Mouse (Mus musculus) heart, embryonic 13.5 days (tissue): Measurements from ENCODE around the gene Scn8a. TPM values are rescaled to one million over a fixed set of nuclear protein-coding genes. Genes with fewer than 3 reads are reported as not detected.

Source experiments
- ATAC-seq: fragments of 200-750 bp; cut with Nextera tagmentation; 2 replicates; pipeline ENCODE4 v1.8.0; 2017; ENCODE audit warnings: moderate TSS enrichment; ENCODE audit not compliant: insufficient number of reproducible peaks, low FRiP score, low TSS enrichment; ENCODE audit errors: extremely low read depth
- H3K27ac ChIP-seq: fragments of 300-500 bp; sonication (generic); replicated peaks from 2 replicates; pipeline ENCODE4 v1.5.1; 2015; ENCODE audit warnings: moderate library complexity, mild to moderate bottlenecking, inconsistent platforms
- H3K27me3 ChIP-seq: fragments of 300-500 bp; sonication (generic); replicated peaks from 2 replicates; pipeline ENCODE4 v1.6.1; 2015; ENCODE audit warnings: mild to moderate bottlenecking, inconsistent platforms
- H3K36me3 ChIP-seq: fragments of 300-500 bp; sonication (generic); 2 replicates; pipeline ENCODE4 v1.6.1; 2015; ENCODE audit warnings: mild to moderate bottlenecking, inconsistent platforms
- H3K4me1 ChIP-seq: fragments of 300-500 bp; sonication (generic); 2 replicates; pipeline ENCODE4 v1.6.1; 2015; ENCODE audit warnings: inconsistent platforms
- H3K4me2 ChIP-seq: fragments of 300-500 bp; sonication (generic); 2 replicates; pipeline ENCODE4 v1.6.1; 2015; ENCODE audit warnings: inconsistent platforms, mild to moderate bottlenecking, moderate library complexity
- H3K4me3 ChIP-seq: fragments of 300-500 bp; sonication (generic); 2 replicates; pipeline ENCODE4 v1.5.1; 2015; ENCODE audit warnings: moderate library complexity, mild to moderate bottlenecking, inconsistent platforms
- H3K9ac ChIP-seq: fragments of 300-500 bp; sonication (generic); 2 replicates; pipeline ENCODE4 v1.6.1; 2015; ENCODE audit warnings: inconsistent platforms, mild to moderate bottlenecking, moderate library complexity
- H3K9me3 ChIP-seq: fragments of 300-500 bp; sonication (generic); 2 replicates; pipeline ENCODE4 v1.6.1; 2016; ENCODE audit warnings: inconsistent platforms
- WGBS: fragments of 180-500 bp; shearing (Covaris S2); methylation state at CpG from one replicate; pipeline ENCODE4 v1.1.7; 2015; ENCODE audit warnings: mixed read lengths; 5-methylcytosine and 5-hydroxymethylcytosine counted together
- polyA plus RNA-seq: library from polyadenylated mRNA; unstranded; fragments of >200 nt; fragmentation: Nextera tagmentation; extraction: Ambion mirVana; gene quantifications from 2 replicates; pipeline ENCODE4 v1.2.1, GENCODE M21; 2015

Scn8a gene
- polyA plus RNA-seq, 1 experiment from 2014 or later: 0.88 TPM

- H3K27ac ChIP-seq: no peak overlapping the region
- no peak for ATAC-seq
- no peaks in the 10 kb centered on the region for H3K4me1 ChIP-seq
- no peaks in the 10 kb centered on the region for H3K9me3 ChIP-seq
- no peak overlapping the region for H3K4me3 ChIP-seq
- H3K4me2 ChIP-seq: no peak overlapping the region
- H3K9ac ChIP-seq: no peak overlapping the region
- WGBS: 82% methylated on average over 10 of the region's 10 CpGs
- H3K27me3 ChIP-seq: peaks cover 20% of the 10 kb centered on the region
- no peaks in the 10 kb centered on the region for H3K36me3 ChIP-seq
Observed at GRCm38 (mm10) chr15:100990283-100990682, 120.6 kb downstream of the Scn8a start.

- Histone ChIP-seq H3K9ac (no peak overlapping the region), H3K27me3 (peaks cover 12% of the 10 kb centered on the region; the same call in 1 of the 2 replicates), H3K9me3 (no peaks in the 10 kb centered on the region), H3K4me1 (no peaks in the 10 kb centered on the region), H3K27ac (no peak overlapping the region), H3K4me3 (no peak overlapping the region), H3K4me2 (no peak overlapping the region), H3K36me3 (no peaks in the 10 kb centered on the region)
- 19% methylated on average over 4 of the region's 4 CpGs for WGBS
- ATAC-seq: no peak
Observed at GRCm38 (mm10) chr15:100997090-100997489, 127.4 kb downstream of the Scn8a start.

DNA sequence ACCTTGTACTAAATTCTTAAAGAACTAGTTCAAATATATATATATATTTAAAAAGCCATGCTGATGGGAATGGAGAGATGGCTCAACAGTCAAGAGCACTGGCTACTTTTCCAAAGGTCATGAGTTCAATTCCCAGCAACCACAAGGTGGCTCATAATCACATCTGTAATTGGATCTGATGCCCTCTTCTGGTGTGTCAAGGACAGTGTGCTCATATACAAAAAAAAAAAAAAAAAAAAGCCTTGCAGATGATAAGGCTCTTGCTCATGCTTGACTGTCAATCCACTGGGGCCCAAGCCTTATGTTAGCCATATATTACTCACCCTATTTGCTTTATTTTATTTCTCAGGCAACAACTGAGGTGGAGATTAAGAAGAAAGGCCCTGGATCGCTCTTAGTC lies 132.0 kb downstream of the Scn8a start:
- 92% methylated on average over 1 of the region's 1 CpGs for WGBS
- H3K4me3 ChIP-seq: no peak overlapping the region
- no peak overlapping the region for H3K27ac ChIP-seq
- H3K4me2 ChIP-seq: no peak overlapping the region
- peaks cover 2% of the 10 kb centered on the region; the same call in 1 of the 2 replicates for H3K4me1 ChIP-seq
- no peak for ATAC-seq
- no peak overlapping the region for H3K9ac ChIP-seq
- H3K9me3 ChIP-seq: no peaks in the 10 kb centered on the region
- peaks cover 26% of the 10 kb centered on the region; the same call in 1 of the 2 replicates for H3K27me3 ChIP-seq
- no peaks in the 10 kb centered on the region for H3K36me3 ChIP-seq

DNA sequence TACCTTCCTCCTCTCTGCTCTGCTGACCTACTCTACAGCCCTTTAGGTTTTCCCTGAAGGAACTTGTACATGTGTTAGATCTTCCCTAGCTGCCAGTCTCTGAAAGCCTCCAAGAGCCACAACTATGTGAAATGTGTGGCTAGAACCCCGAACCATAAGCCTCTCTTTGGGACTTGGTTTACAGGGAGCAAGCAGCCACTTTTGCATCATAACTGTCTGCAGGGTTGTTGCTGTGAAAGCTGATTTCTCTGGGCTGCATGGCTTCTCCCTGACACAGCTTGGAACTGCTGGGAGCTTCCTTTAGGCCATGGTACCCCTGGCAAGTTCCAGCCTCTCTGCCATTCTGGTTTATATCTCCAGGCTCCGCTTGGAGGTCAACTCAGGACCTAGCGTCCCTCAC lies 132.8 kb downstream of the Scn8a start:
- Histone ChIP-seq H3K4me2 (no peak overlapping the region), H3K9ac (no peak overlapping the region), H3K4me1 (peaks cover 6% of the 10 kb centered on the region), H3K27ac (no peak overlapping the region), H3K4me3 (no peak overlapping the region), H3K9me3 (no peaks in the 10 kb centered on the region), H3K27me3 (peaks cover 26% of the 10 kb centered on the region; the same call in 1 of the 2 replicates), H3K36me3 (no peaks in the 10 kb centered on the region)
- WGBS: 82% methylated on average over 3 of the region's 3 CpGs
- no peak for ATAC-seq

- Histone ChIP-seq H3K4me3 (no peak overlapping the region), H3K27ac (no peak overlapping the region), H3K9ac (no peak overlapping the region), H3K4me1 (peaks cover 6% of the 10 kb centered on the region), H3K9me3 (no peaks in the 10 kb centered on the region), H3K4me2 (no peak overlapping the region), H3K27me3 (peaks cover 40% of the 10 kb centered on the region), H3K36me3 (no peaks in the 10 kb centered on the region)
- 61% methylated on average over 3 of the region's 3 CpGs for WGBS
- no peak for ATAC-seq
Observed at GRCm38 (mm10) chr15:101004538-101004937, 134.9 kb downstream of the Scn8a start.

- peaks cover 6% of the 10 kb centered on the region for H3K4me1 ChIP-seq
- H3K9me3 ChIP-seq: no peaks in the 10 kb centered on the region
- WGBS: 76% methylated on average over 8 of the region's 8 CpGs
- H3K27me3 ChIP-seq: peaks cover 40% of the 10 kb centered on the region
- H3K4me3 ChIP-seq: no peak overlapping the region
- no peak overlapping the region for H3K27ac ChIP-seq
- no peak overlapping the region for H3K9ac ChIP-seq
- no peak for ATAC-seq
- H3K36me3 ChIP-seq: no peaks in the 10 kb centered on the region
- no peak overlapping the region for H3K4me2 ChIP-seq
Observed at GRCm38 (mm10) chr15:101005717-101006116, 136.1 kb downstream of the Scn8a start.

GRCm38 (mm10) chr15:101006251-101007040 lies 136.8 kb downstream of the Scn8a start:
- Histone ChIP-seq H3K36me3 (no peaks in the 10 kb centered on the region), H3K27me3 (peaks cover 40% of the 10 kb centered on the region), H3K4me1 (peaks cover 6% of the 10 kb centered on the region), H3K27ac (no peak overlapping the region), H3K4me2 (peak overlapping the region; percentile 76), H3K9me3 (no peaks in the 10 kb centered on the region), H3K9ac (peak overlapping the region; percentile 73), H3K4me3 (peak overlapping the region; percentile 58)
- 15% methylated on average over 14 of the region's 15 CpGs for WGBS
- no peak for ATAC-seq

- H3K9ac ChIP-seq: no peak overlapping the region
- H3K4me1 ChIP-seq: peaks cover 6% of the 10 kb centered on the region
- no peak overlapping the region for H3K27ac ChIP-seq
- H3K36me3 ChIP-seq: no peaks in the 10 kb centered on the region
- H3K4me3 ChIP-seq: peak overlapping the region; percentile 58; the same call in 1 of the 2 replicates
- peak overlapping the region; percentile 76; the same call in 1 of the 2 replicates for H3K4me2 ChIP-seq
- no peaks in the 10 kb centered on the region for H3K9me3 ChIP-seq
- WGBS: 69% methylated on average over 7 of the region's 7 CpGs
- H3K27me3 ChIP-seq: peaks cover 40% of the 10 kb centered on the region
- ATAC-seq: no peak
Observed at GRCm38 (mm10) chr15:101007236-101007635, 137.6 kb downstream of the Scn8a start.

GRCm38 (mm10) chr15:101008386-101009010 lies 138.8 kb downstream of the Scn8a start:
- no peak overlapping the region for H3K4me3 ChIP-seq
- H3K9me3 ChIP-seq: no peaks in the 10 kb centered on the region
- H3K4me2 ChIP-seq: no peak overlapping the region
- ATAC-seq: no peak
- H3K36me3 ChIP-seq: no peaks in the 10 kb centered on the region
- H3K4me1 ChIP-seq: peaks cover 6% of the 10 kb centered on the region
- H3K9ac ChIP-seq: no peak overlapping the region
- WGBS: 75% methylated on average over 14 of the region's 14 CpGs
- H3K27me3 ChIP-seq: peaks cover 38% of the 10 kb centered on the region
- no peak overlapping the region for H3K27ac ChIP-seq

GRCm38 (mm10) chr15:101011352-101011751 lies 141.7 kb downstream of the Scn8a start:
- ATAC-seq: no peak
- Histone ChIP-seq H3K4me1 (peaks cover 3% of the 10 kb centered on the region; the same call in 1 of the 2 replicates), H3K9me3 (no peaks in the 10 kb centered on the region), H3K4me2 (no peak overlapping the region), H3K4me3 (no peak overlapping the region), H3K9ac (no peak overlapping the region), H3K27me3 (peaks cover 21% of the 10 kb centered on the region), H3K27ac (no peak overlapping the region), H3K36me3 (no peaks in the 10 kb centered on the region)
- 69% methylated on average over 6 of the region's 6 CpGs for WGBS

GRCm38 (mm10) chr15:101028960-101029359 lies 159.3 kb downstream of the Scn8a start:
- Histone ChIP-seq H3K27ac (no peak overlapping the region), H3K9ac (no peak overlapping the region), H3K4me1 (peaks cover 3% of the 10 kb centered on the region; the same call in 1 of the 2 replicates), H3K36me3 (no peaks in the 10 kb centered on the region), H3K9me3 (no peaks in the 10 kb centered on the region), H3K27me3 (peaks cover 54% of the 10 kb centered on the region), H3K4me2 (no peak overlapping the region), H3K4me3 (no peak overlapping the region)
- no peak for ATAC-seq
- WGBS: 47% methylated on average over 2 of the region's 2 CpGs
